8 mouse cellular contexts compared by ENCODE assay signal in genomic region chr9:37545166-37545610, GRCm38 (mm10). TPM values are rescaled to one million over a fixed set of nuclear protein-coding genes. Genes with fewer than 3 reads are reported as not detected.
DNase-seq lines count a peak whose midpoint lies in the region; ATAC-seq and TF ChIP-seq lines count a peak whose summit lies in the region.

No protein-coding gene starts in this region.

- no peak for TF ChIP-seq CTCF in layer of hippocampus, adult 2 months (conservative IDR thresholded peaks at IDR 0.05)

- H3K9me3 ChIP-seq in hindbrain, embryonic 12.5 days (replicated peaks), result no peaks in the 10 kb centered on the region
- no peaks in the 10 kb centered on the region for H3K9me3 ChIP-seq in midbrain, embryonic 14.5 days (ENCODE audit: control insufficient read depth, low read length)

- H3K4me1 ChIP-seq in hindbrain, embryonic 12.5 days, result peaks cover 18% of the 10 kb centered on the region
- H3K4me1 ChIP-seq in midbrain, embryonic 14.5 days (ENCODE audit: control insufficient read depth, insufficient read depth, low read length), result peaks cover 13% of the 10 kb centered on the region

- H3K4me3 ChIP-seq in layer of hippocampus, adult 2 months, result peak overlapping the region; percentile 46
- H3K4me3 ChIP-seq in hindbrain, embryonic 12.5 days, result peak overlapping the region; percentile 27
- peak overlapping the region; percentile 28 for H3K4me3 ChIP-seq in midbrain, embryonic 14.5 days (replicated peaks; ENCODE audit: low read depth, low read length)

- no peaks in the 10 kb centered on the region for H3K36me3 ChIP-seq in hindbrain, embryonic 12.5 days
- no peaks in the 10 kb centered on the region for H3K36me3 ChIP-seq in midbrain, embryonic 14.5 days (ENCODE audit: control insufficient read depth, insufficient read depth, low read length)

- peak overlapping the region; percentile 35 for H3K9ac ChIP-seq in hindbrain, embryonic 12.5 days
- no peak overlapping the region for H3K9ac ChIP-seq in midbrain, embryonic 14.5 days (replicated peaks; ENCODE audit: low read length)

- peak overlapping the region; percentile 77 for H3K27ac ChIP-seq in layer of hippocampus, adult 2 months
- no peak overlapping the region for H3K27ac ChIP-seq in hindbrain, embryonic 12.5 days
- no peak overlapping the region for H3K27ac ChIP-seq in midbrain, embryonic 14.5 days (replicated peaks; ENCODE audit: low read depth, low read length)

- no peak for DNase-seq in layer of hippocampus, adult 2 months (ENCODE audit: low spot score in 2 of 2)
- no peak for DNase-seq in layer of hippocampus, adult 8-10 months (ENCODE audit: low spot score in 2 of 2)
- peak; percentile 17 for DNase-seq in embryo, embryonic 10.5 days (ENCODE audit: low spot score)
- no peak for DNase-seq in midbrain, embryonic 14.5 days
- DNase-seq in cerebellum, postnatal 25 days, result no peak
- no peak for DNase-seq in adrenal gland, postnatal 10 days
- no peak for DNase-seq in c-Kit-positive CD71-positive TER-119-positive erythroid progenitor cells, embryonic 14.5 days (ENCODE audit: low spot score)

- peak; percentile 49 for ATAC-seq in hindbrain, embryonic 12.5 days (ENCODE audit: low FRiP score)
- ATAC-seq in midbrain, embryonic 14.5 days (ENCODE audit: low FRiP score, low TSS enrichment), result peak; percentile 28

- H3K27me3 ChIP-seq in hindbrain, embryonic 12.5 days, result peaks cover 77% of the 10 kb centered on the region
- H3K27me3 ChIP-seq in midbrain, embryonic 14.5 days (ENCODE audit: control insufficient read depth, insufficient read depth, low read length), result peaks cover 43% of the 10 kb centered on the region

- WGBS in hindbrain, embryonic 12.5 days, result 5% methylated on average over 17 of the region's 17 CpGs
- 4% methylated on average over 17 of the region's 17 CpGs for WGBS in midbrain, embryonic 14.5 days

- peak overlapping the region; percentile 53 for H3K4me2 ChIP-seq in hindbrain, embryonic 12.5 days (replicated peaks)
- peak overlapping the region; percentile 59 for H3K4me2 ChIP-seq in midbrain, embryonic 14.5 days (ENCODE audit: low read length)

RNA-seq across cellular contexts. Expression of gene Vsig2, which starts 6.1 kb away (rescaled TPM):
- 1 to 10 TPM; 2.5 to 3.7 TPM for total RNA-seq in layer of hippocampus, adult 2 months (2021)
- total RNA-seq in layer of hippocampus, adult 8-10 months (2022), result 1 to 10 TPM; 3.5 to 5.7 (median 4.2) TPM
- 0.53 and 1.0 TPM in 2 replicates for polyA plus RNA-seq in hindbrain, embryonic 12.5 days (2016; fragmentation: Nextera tagmentation; extraction: Ambion mirVana)
- 0.29 and 0.35 TPM in 2 replicates for polyA plus RNA-seq in midbrain, embryonic 14.5 days (2014; fragmentation: Nextera tagmentation; extraction: Ambion mirVana)
- total RNA-seq in adrenal gland, postnatal 10 days (2021), result 1 to 10 TPM; 5.6 to 9.0 TPM

RNA-seq across cellular contexts. Expression of gene Nrgn, which starts 7.5 kb away (rescaled TPM):
- total RNA-seq in layer of hippocampus, adult 2 months (2021), result 1,000 to 10,000 TPM; 1,464 to 1,512 TPM
- total RNA-seq in layer of hippocampus, adult 8-10 months (2022), result 1,000 to 10,000 TPM; 1,107 to 1,307 (median 1,240) TPM
- polyA plus RNA-seq in hindbrain, embryonic 12.5 days (2016; fragmentation: Nextera tagmentation; extraction: Ambion mirVana), result 15.4 and 15.5 TPM in 2 replicates
- polyA plus RNA-seq in midbrain, embryonic 14.5 days (2014; fragmentation: Nextera tagmentation; extraction: Ambion mirVana), result 4.0 and 5.5 TPM in 2 replicates
- total RNA-seq in adrenal gland, postnatal 10 days (2021), result 1 to 10 TPM; 4.2 to 5.4 TPM

RNA-seq across cellular contexts. Expression of gene Siae, which starts 10.3 kb away (rescaled TPM):
- 10 to 100 TPM in 1 of 2 experiments, 1 to 10 TPM in 1; 9.6 to 14.0 TPM for total RNA-seq in layer of hippocampus, adult 2 months (2021)
- total RNA-seq in layer of hippocampus, adult 8-10 months (2022), result 10 to 100 TPM; 10.0 to 15.7 (median 13.4) TPM
- 9.4 and 12.1 TPM in 2 replicates for polyA plus RNA-seq in hindbrain, embryonic 12.5 days (2016; fragmentation: Nextera tagmentation; extraction: Ambion mirVana)
- 8.6 and 12.3 TPM in 2 replicates for polyA plus RNA-seq in midbrain, embryonic 14.5 days (2014; fragmentation: Nextera tagmentation; extraction: Ambion mirVana)
- total RNA-seq in adrenal gland, postnatal 10 days (2021), result 10 to 100 TPM; 13.7 to 14.5 TPM

RNA-seq across cellular contexts. Expression of gene Esam, which starts 17.3 kb away (rescaled TPM):
- total RNA-seq in layer of hippocampus, adult 2 months (2021), result 10 to 100 TPM; 18.3 to 19.3 TPM
- total RNA-seq in layer of hippocampus, adult 8-10 months (2022), result 10 to 100 TPM; 14.7 to 24.6 (median 18.6) TPM
- polyA plus RNA-seq in hindbrain, embryonic 12.5 days (2016; fragmentation: Nextera tagmentation; extraction: Ambion mirVana), result 31.6 and 32.7 TPM in 2 replicates
- polyA plus RNA-seq in midbrain, embryonic 14.5 days (2014; fragmentation: Nextera tagmentation; extraction: Ambion mirVana), result 24.8 and 42.8 TPM in 2 replicates
- total RNA-seq in adrenal gland, postnatal 10 days (2021), result 10 to 100 TPM; 79.7 to 80.2 TPM

RNA-seq across cellular contexts. Expression of gene Msantd2, which starts 56.1 kb away (rescaled TPM):
- 10 to 100 TPM; 20.5 to 25.6 TPM for total RNA-seq in layer of hippocampus, adult 2 months (2021)
- 10 to 100 TPM; 20.2 to 25.7 (median 23.6) TPM for total RNA-seq in layer of hippocampus, adult 8-10 months (2022)
- polyA plus RNA-seq in hindbrain, embryonic 12.5 days (2016; fragmentation: Nextera tagmentation; extraction: Ambion mirVana), result 50.7 TPM in 2 replicates
- polyA plus RNA-seq in midbrain, embryonic 14.5 days (2014; fragmentation: Nextera tagmentation; extraction: Ambion mirVana), result 32.5 and 42.9 TPM in 2 replicates
- total RNA-seq in adrenal gland, postnatal 10 days (2021), result 10 to 100 TPM; 14.7 to 22.5 TPM

Comparison
In these comparisons a context has a peak if more than half of its experiments do, and no peak if none do; other contexts are left out.
1. RNA of gene Nrgn, which starts 7.5 kb away (total RNA-seq): 1,464 to 1,512 TPM in layer of hippocampus, adult 2 months and 1,107 to 1,307 TPM in layer of hippocampus, adult 8-10 months; 4.2 to 5.4 TPM in adrenal gland, postnatal 10 days; every median in the first group is over 100 times any median in the second.
2. Peak in every context shown above with its lines, with median percentiles within 50 percentile points of each other: H3K4me3 ChIP-seq.